Mouse (Mus musculus) hindbrain, embryonic 15.5 days (tissue): ENCODE data around the gene Lrrc61. TPM values are rescaled to one million over a fixed set of nuclear protein-coding genes. Genes with fewer than 3 reads are reported as not detected.

Experiments
- ATAC-seq: fragments of 200-750 bp; cut with Nextera tagmentation; 2 replicates; pipeline ENCODE4 v1.8.0; 2017; ENCODE audit warnings: low read depth, moderate number of reproducible peaks, moderate TSS enrichment; ENCODE audit not compliant: low FRiP score
- H3K27ac ChIP-seq: fragments of 300-500 bp; sonication (generic); replicated peaks from 2 replicates; pipeline ENCODE4 v1.5.1; 2015; ENCODE audit warnings: mild to moderate bottlenecking, inconsistent platforms
- H3K27me3 ChIP-seq: fragments of 300-500 bp; sonication (generic); 2 replicates; pipeline ENCODE4 v1.6.1; 2015; ENCODE audit warnings: control low read depth, inconsistent platforms
- H3K36me3 ChIP-seq: fragments of 300-500 bp; sonication (generic); 2 replicates; pipeline ENCODE4 v1.6.1; 2015; ENCODE audit warnings: control low read depth, inconsistent platforms
- H3K4me1 ChIP-seq: fragments of 300-500 bp; sonication (generic); replicated peaks from 2 replicates; pipeline ENCODE4 v1.6.1; 2015; ENCODE audit warnings: control low read depth, inconsistent platforms
- H3K4me2 ChIP-seq: fragments of 300-500 bp; sonication (generic); 2 replicates; pipeline ENCODE4 v1.6.1; 2015; ENCODE audit warnings: moderate library complexity, mild to moderate bottlenecking, inconsistent platforms
- H3K4me3 ChIP-seq: fragments of 300-500 bp; sonication (generic); 2 replicates; pipeline ENCODE4 v1.5.1; 2015; ENCODE audit warnings: mild to moderate bottlenecking, inconsistent platforms
- H3K9ac ChIP-seq: fragments of 300-500 bp; sonication (generic); 2 replicates; pipeline ENCODE4 v1.6.1; 2015; ENCODE audit warnings: inconsistent platforms
- H3K9me3 ChIP-seq: fragments of 300-500 bp; sonication (generic); 2 replicates; pipeline ENCODE4 v1.6.1; 2016; ENCODE audit warnings: control low read depth, inconsistent platforms
- WGBS: fragments of 180-500 bp; shearing (Covaris S2); methylation state at CpG from one replicate; pipeline ENCODE4 v1.1.7; 2015; 5-methylcytosine and 5-hydroxymethylcytosine counted together
- polyA plus RNA-seq: library from polyadenylated mRNA; unstranded; fragments of >200 nt; fragmentation: Nextera tagmentation; extraction: Ambion mirVana; gene quantifications from 2 replicates; pipeline ENCODE4 v1.2.1, GENCODE M21; 2015

Lrrc61 gene
- polyA plus RNA-seq, 1 experiment from 2014 or later: 29.2 TPM

- H3K4me2 ChIP-seq: no peak overlapping the region
- ATAC-seq: no peak
- H3K36me3 ChIP-seq: no peaks in the 10 kb centered on the region
- H3K9ac ChIP-seq: no peak overlapping the region
- H3K27me3 ChIP-seq: no peaks in the 10 kb centered on the region
- H3K27ac ChIP-seq: no peak overlapping the region
- 83% methylated on average over 3 of the region's 3 CpGs for WGBS
- no peaks in the 10 kb centered on the region for H3K4me1 ChIP-seq
- no peak overlapping the region for H3K4me3 ChIP-seq
- H3K9me3 ChIP-seq: no peaks in the 10 kb centered on the region
Observed at GRCm38 (mm10) chr6:48573981-48574380, 19.4 kb downstream of the Lrrc61 start.

- Histone ChIP-seq H3K9me3 (no peaks in the 10 kb centered on the region), H3K27ac (no peak overlapping the region)
- 65% methylated on average over 5 of the region's 5 CpGs for WGBS
Observed at GRCm38 (mm10) chr6:48578736-48579135, 24.1 kb downstream of the Lrrc61 start.

DNA sequence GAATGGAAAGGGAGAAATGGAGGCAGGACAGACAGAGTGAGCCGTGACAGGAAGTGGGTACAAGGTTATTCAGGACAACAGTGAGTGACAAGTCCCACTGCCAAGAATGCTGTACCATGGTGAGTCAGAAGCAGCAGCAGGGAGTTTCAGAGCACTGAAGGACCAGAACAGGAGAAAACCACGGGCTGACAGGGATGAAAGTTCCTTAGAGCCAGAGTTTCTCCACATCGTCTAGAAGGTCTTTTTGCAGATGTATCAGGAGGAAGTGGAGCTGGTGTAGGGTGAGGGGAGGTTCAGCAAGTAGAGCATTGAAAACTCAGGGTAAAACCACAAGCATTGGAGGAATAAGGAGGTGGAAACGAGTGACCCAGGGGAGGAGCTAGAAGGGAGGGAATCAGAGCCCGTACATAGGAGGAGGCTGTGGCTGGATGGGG is 24.6 kb downstream of the Lrrc61 start:
- no peaks in the 10 kb centered on the region for H3K27me3 ChIP-seq
- H3K4me1 ChIP-seq: no peaks in the 10 kb centered on the region
- no peak overlapping the region for H3K9ac ChIP-seq
- H3K9me3 ChIP-seq: no peaks in the 10 kb centered on the region
- H3K27ac ChIP-seq: no peak overlapping the region
- H3K36me3 ChIP-seq: no peaks in the 10 kb centered on the region
- no peak for ATAC-seq
- no peak overlapping the region for H3K4me3 ChIP-seq
- H3K4me2 ChIP-seq: no peak overlapping the region
- WGBS: 42% methylated on average over 5 of the region's 5 CpGs

More at GRCm38 (mm10) chr6:48578736-48579135, 24.1 kb downstream of the Lrrc61 start:
- Histone ChIP-seq H3K4me2 (no peak overlapping the region), H3K27me3 (no peaks in the 10 kb centered on the region), H3K9ac (no peak overlapping the region), H3K36me3 (no peaks in the 10 kb centered on the region), H3K4me1 (no peaks in the 10 kb centered on the region), H3K4me3 (no peak overlapping the region)
- ATAC-seq: no peak

GRCm38 (mm10) chr6:48581257-48581656 is 26.7 kb downstream of the Lrrc61 start:
- Histone ChIP-seq H3K27ac (no peak overlapping the region), H3K9me3 (no peaks in the 10 kb centered on the region), H3K4me2 (no peak overlapping the region), H3K4me1 (no peaks in the 10 kb centered on the region), H3K4me3 (no peak overlapping the region), H3K9ac (no peak overlapping the region), H3K36me3 (no peaks in the 10 kb centered on the region), H3K27me3 (no peaks in the 10 kb centered on the region)
- no peak for ATAC-seq
- WGBS: 34% methylated on average over 3 of the region's 3 CpGs

DNA sequence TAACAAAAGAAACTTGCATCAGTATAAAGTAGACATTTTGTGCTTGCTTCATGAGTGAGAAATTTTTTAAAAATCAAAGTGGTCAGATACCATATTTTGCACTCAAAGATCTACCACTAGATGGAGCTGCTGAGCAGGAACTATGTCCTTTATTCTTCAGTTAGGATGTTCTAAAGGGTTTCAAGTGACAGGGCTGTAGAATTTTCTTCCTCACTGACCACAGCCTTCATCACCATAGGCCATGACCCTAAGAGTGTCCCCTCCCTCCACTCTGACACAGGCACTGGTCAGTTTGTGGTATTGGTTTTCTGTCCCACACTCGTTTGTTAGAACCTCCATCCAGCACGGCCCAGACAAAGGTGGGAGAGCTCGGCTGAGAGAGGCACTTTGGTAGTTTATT is 27.4 kb downstream of the Lrrc61 start:
- 0 out of 2 replicates have a peak, but pooled peaks have one; percentile 27 for ATAC-seq
- no peak overlapping the region for H3K4me3 ChIP-seq

DNA sequence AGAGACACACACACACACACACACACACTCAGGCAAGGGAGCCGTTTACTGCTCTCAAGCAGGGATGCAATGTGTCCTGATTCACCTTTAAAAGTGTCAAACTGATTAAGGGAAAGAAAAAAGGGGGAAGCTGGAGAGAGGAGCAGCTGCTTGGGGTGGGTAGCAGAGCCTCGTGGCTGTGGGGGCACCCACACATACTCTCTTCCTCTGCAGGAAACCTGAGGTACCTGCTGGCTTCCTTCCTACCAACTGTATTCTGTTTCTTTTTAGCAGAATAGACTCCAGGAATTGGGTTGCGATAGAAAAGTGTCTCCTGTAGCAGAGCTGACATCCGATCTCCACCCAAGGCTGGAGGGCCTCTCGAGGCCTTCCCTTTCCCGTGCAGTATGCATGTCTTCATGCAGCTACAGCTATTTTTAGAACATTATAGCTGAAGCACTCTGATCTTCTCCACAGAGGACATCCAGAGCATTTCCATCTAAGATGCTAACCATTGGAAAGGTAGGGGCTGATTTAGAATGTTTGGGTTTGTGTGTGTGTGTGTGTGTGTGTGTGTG is 34.7 kb downstream of the Lrrc61 start, which contains the start of gene Gm45021:
TSS of gene Gm45021 (plus strand) at position 417 of the 557 bp plus-strand sequence.
- H3K36me3 ChIP-seq: no peaks in the 10 kb centered on the region
- no peak for ATAC-seq
- H3K4me3 ChIP-seq: no peak within 1 kb of the TSS
- no peaks in the 10 kb centered on the region for H3K27me3 ChIP-seq
- no peak within 1 kb of the TSS for H3K27ac ChIP-seq
- H3K9me3 ChIP-seq: no peaks in the 10 kb centered on the region
- H3K4me2 ChIP-seq: no peak within 1 kb of the TSS
- no peak within 1 kb of the TSS for H3K9ac ChIP-seq
- WGBS: 70% methylated on average over 6 of the region's 6 CpGs
- H3K4me1 ChIP-seq: peaks cover 7% of the 10 kb centered on the region

More for the DNA sequence above, 27.4 kb downstream of the Lrrc61 start:
- WGBS: 73% methylated on average over 3 of the region's 3 CpGs
- no peak overlapping the region for H3K9ac ChIP-seq
- no peaks in the 10 kb centered on the region for H3K9me3 ChIP-seq
- no peaks in the 10 kb centered on the region for H3K27me3 ChIP-seq
- no peaks in the 10 kb centered on the region for H3K36me3 ChIP-seq
- H3K4me2 ChIP-seq: no peak overlapping the region
- no peaks in the 10 kb centered on the region for H3K4me1 ChIP-seq
- no peak overlapping the region for H3K27ac ChIP-seq

DNA sequence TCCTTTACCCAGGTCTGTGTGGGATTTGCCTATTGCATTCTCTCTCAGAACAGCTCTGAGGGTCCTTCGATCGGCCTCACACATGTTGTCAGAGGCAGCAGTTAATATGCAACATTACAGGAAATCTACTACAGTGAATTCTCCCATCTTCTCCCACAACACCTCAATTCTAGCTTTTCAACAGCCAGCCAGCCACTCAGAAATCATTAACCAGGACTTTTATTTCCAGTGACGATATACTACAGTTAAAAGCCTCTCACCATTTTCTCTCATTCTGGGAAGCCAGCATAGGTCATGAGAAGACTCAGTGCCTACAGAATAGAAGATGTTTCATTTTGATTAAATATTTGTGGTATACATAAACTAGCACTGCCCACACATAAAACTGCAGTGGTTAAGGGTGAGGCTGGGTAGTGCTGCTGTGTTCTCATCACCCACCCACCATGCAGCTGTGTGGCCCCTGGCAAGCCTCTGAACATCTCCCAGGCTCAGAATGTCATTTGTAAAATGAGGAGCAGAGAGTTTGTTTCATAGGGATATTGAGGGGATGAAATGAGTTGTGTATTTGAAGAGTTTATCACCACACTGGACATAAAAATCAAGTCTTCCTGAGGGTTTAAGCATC is 36.7 kb downstream of the Lrrc61 start:
- H3K27me3 ChIP-seq: no peaks in the 10 kb centered on the region
- 69% methylated on average over 3 of the region's 3 CpGs for WGBS
- ATAC-seq: no peak
- 0 out of 2 replicates have a peak, but pooled peaks cover 5% of the 10 kb centered on the region for H3K9me3 ChIP-seq
- H3K9ac ChIP-seq: no peak overlapping the region
- no peak overlapping the region for H3K27ac ChIP-seq
- peaks cover 7% of the 10 kb centered on the region for H3K36me3 ChIP-seq
- H3K4me3 ChIP-seq: no peak overlapping the region
- H3K4me1 ChIP-seq: peaks cover 20% of the 10 kb centered on the region
- no peak overlapping the region for H3K4me2 ChIP-seq

DNA sequence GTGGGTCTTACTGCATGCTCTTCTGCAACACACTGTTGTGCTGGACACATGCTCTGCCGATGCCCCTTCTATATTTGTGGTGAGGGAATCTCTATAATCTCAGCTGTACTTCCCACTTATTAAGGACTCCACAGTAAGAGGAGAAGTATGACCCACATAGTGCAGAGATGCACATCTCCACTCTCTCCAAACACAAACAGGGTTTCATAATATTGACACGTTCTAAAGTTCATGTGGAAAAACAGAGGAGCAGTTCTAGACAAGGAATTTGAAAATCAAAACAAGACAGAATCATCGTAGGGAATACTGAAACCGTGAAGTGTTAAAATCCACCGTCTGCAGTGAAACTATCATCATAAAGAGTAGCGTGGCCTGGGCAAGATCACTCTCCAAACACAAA is 37.3 kb downstream of the Lrrc61 start:
- 90% methylated on average over 6 of the region's 6 CpGs for WGBS
- Histone ChIP-seq H3K4me1 (peaks cover 20% of the 10 kb centered on the region), H3K9me3 (peaks cover 11% of the 10 kb centered on the region; the same call in 1 of the 2 replicates), H3K9ac (no peak overlapping the region), H3K36me3 (peaks cover 12% of the 10 kb centered on the region), H3K27me3 (no peaks in the 10 kb centered on the region), H3K27ac (no peak overlapping the region), H3K4me3 (no peak overlapping the region), H3K4me2 (no peak overlapping the region)
- no peak for ATAC-seq

- H3K36me3 ChIP-seq: peaks cover 27% of the 10 kb centered on the region
- peaks cover 20% of the 10 kb centered on the region for H3K4me1 ChIP-seq
- peak within 1 kb of the TSS; percentile 80 for H3K4me2 ChIP-seq
- H3K27ac ChIP-seq: peak within 1 kb of the TSS; percentile 99
- no peaks in the 10 kb centered on the region for H3K27me3 ChIP-seq
- H3K9ac ChIP-seq: peak within 1 kb of the TSS; percentile 94
- peaks cover 22% of the 10 kb centered on the region for H3K9me3 ChIP-seq
- WGBS: 3% methylated on average over 44 of the region's 45 CpGs
- ATAC-seq: peak; percentile 94
- H3K4me3 ChIP-seq: peak within 1 kb of the TSS; percentile 89
Observed at GRCm38 (mm10) chr6:48593158-48594042, 38.8 kb downstream of the Lrrc61 start, which contains the start of the genes Repin1 and Gm44965. Gene Repin1 (plus strand): TSS chr6:48593883. Gene Gm44965 (plus strand): TSS chr6:48593941.

DNA sequence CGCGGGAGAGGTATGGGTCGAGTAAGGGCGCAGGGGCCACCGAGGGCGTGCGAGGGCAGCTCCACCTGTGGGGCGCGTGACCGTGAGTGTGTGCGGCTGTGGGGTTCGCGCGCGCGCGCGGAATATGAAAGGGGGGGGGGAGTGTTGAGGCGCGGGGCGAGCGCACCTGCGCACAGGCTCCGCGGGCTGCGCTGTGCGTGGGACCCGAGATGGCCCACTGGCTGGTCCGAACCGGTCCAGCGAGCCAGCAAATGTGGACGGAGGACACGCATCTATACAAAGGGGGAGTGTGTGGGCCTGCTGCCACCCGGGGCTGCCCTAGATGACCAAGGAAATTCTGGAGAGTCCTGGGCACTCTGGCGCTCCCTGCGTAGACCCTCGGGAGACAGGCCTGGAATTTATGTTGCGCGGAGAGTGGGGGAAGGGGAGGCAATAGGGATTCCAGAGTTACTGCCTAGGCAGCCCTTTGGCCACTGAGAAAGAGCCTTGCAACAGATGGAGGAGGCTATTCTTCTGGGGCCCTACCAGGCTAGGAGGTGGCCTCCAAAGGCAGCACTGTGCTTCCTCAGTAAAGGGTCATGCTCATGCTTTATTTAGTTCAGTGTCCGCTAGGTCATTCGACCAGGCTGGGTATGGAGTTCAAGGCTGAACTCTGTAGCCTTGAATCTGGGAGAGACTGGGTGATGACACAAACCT is 39.6 kb downstream of the Lrrc61 start:
- Histone ChIP-seq H3K9ac (peak overlapping the region; percentile 94), H3K4me1 (peaks cover 20% of the 10 kb centered on the region), H3K4me2 (peak overlapping the region; percentile 80), H3K4me3 (peak overlapping the region; percentile 89), H3K27me3 (no peaks in the 10 kb centered on the region), H3K36me3 (peaks cover 35% of the 10 kb centered on the region), H3K9me3 (peaks cover 22% of the 10 kb centered on the region), H3K27ac (peak overlapping the region; percentile 99)
- ATAC-seq: peak; percentile 83
- under 1% methylated on average over 41 of the region's 41 CpGs for WGBS

- Histone ChIP-seq H3K4me3 (peak overlapping the region; percentile 89), H3K9ac (no peak overlapping the region), H3K4me1 (peaks cover 20% of the 10 kb centered on the region), H3K27ac (no peak overlapping the region), H3K27me3 (no peaks in the 10 kb centered on the region), H3K9me3 (peaks cover 22% of the 10 kb centered on the region), H3K36me3 (peaks cover 46% of the 10 kb centered on the region), H3K4me2 (peak overlapping the region; percentile 80)
- WGBS: 62% methylated on average over 1 of the region's 1 CpGs
- ATAC-seq: no peak
Observed at GRCm38 (mm10) chr6:48595278-48595677, 40.7 kb downstream of the Lrrc61 start.
